12 mouse cellular contexts compared by ENCODE assay signal in genomic region chr9:57014766-57015165, GRCm38 (mm10). TPM values are rescaled to one million over a fixed set of nuclear protein-coding genes. Genes with fewer than 3 reads are reported as not detected.
DNase-seq lines count a peak whose midpoint lies in the region; ATAC-seq and TF ChIP-seq lines count a peak whose summit lies in the region.
"Had no signal": no experiment of that assay in that cellular context is flagged by ENCODE, and none has a peak within 500 bp of the region (broad histone marks: within the 10 kb centered on the region; RNA-seq: fewer than 3 reads in every experiment).

No protein-coding gene starts in this region.

- H3K27ac ChIP-seq in heart, adult 2 months, result no peak overlapping the region
- no peak overlapping the region for H3K27ac ChIP-seq in lung, postnatal 0 days (ENCODE audit: low read length)
- H3K27ac ChIP-seq in midbrain, embryonic 13.5 days, result no peak overlapping the region
- H3K27ac ChIP-seq: hindbrain, embryonic 10.5 days; midbrain, embryonic 10.5 days; neural tube, embryonic 13.5 days had no signal

- no peak overlapping the region for H3K4me2 ChIP-seq in lung, postnatal 0 days (replicated peaks; ENCODE audit: low read depth, low read length)
- no peak overlapping the region for H3K4me2 ChIP-seq in midbrain, embryonic 13.5 days (replicated peaks)
- H3K4me2 ChIP-seq: neural tube, embryonic 13.5 days had no signal

- no peak for ATAC-seq in lung, postnatal 0 days
- no peak for ATAC-seq in monocyte, adult 5-6 weeks (replicated peaks; ENCODE audit: insufficient number of reproducible peaks, low FRiP score, low TSS enrichment, poor library complexity, severe bottlenecking)
- no peak for ATAC-seq in midbrain, embryonic 13.5 days
- ATAC-seq: activated CD4-positive, CD25-positive, alpha-beta regulatory T cell, adult 4 months had no signal

- no peak for TF ChIP-seq POLR2A in heart, adult 2 months (IDR thresholded peaks at IDR 0.05; ENCODE audit: insufficient read depth, low read depth, low read length)
- TF ChIP-seq POLR2A in lung, adult 2 months (IDR thresholded peaks at IDR 0.05; ENCODE audit: borderline replicate concordance, extremely low read depth, low read depth, low read length), result no peak

- WGBS in heart, adult 2 months, result 47% methylated on average over 1 of the region's 1 CpGs
- 67% methylated on average over 1 of the region's 1 CpGs for WGBS in lung, postnatal 0 days
- WGBS in lung, adult 2 months, result 67% methylated on average over 1 of the region's 1 CpGs
- WGBS in midbrain, embryonic 13.5 days, result 86% methylated on average over 1 of the region's 1 CpGs

- peaks cover 2% of the 10 kb centered on the region; the same call in 1 of the 2 replicates for H3K4me1 ChIP-seq in heart, adult 2 months (ENCODE audit: control insufficient read depth, insufficient read depth, low read length)
- H3K4me1 ChIP-seq in lung, postnatal 0 days (ENCODE audit: insufficient read depth, low read depth, low read length), result no peaks in the 10 kb centered on the region
- H3K4me1 ChIP-seq in lung, adult 2 months (ENCODE audit: control insufficient read depth, insufficient read depth, low read length), result peaks cover 10% of the 10 kb centered on the region
- no peaks in the 10 kb centered on the region for H3K4me1 ChIP-seq in midbrain, embryonic 13.5 days (replicated peaks)
- H3K4me1 ChIP-seq: hindbrain, embryonic 10.5 days; midbrain, embryonic 10.5 days; neural tube, embryonic 13.5 days had no signal

- H3K9ac ChIP-seq in heart, adult 2 months (ENCODE audit: low read depth, low read length), result no peak overlapping the region
- no peak overlapping the region for H3K9ac ChIP-seq in lung, postnatal 0 days (replicated peaks; ENCODE audit: low read depth)
- no peak overlapping the region for H3K9ac ChIP-seq in midbrain, embryonic 13.5 days (replicated peaks)
- H3K9ac ChIP-seq: neural tube, embryonic 13.5 days had no signal

- no peak overlapping the region for H3K4me3 ChIP-seq in heart, adult 2 months
- H3K4me3 ChIP-seq in lung, postnatal 0 days (ENCODE audit: low read depth, low read length), result no peak overlapping the region
- H3K4me3 ChIP-seq in lung, adult 2 months (replicated peaks; ENCODE audit: extremely low read depth, low read depth, low read length), result no peak overlapping the region
- H3K4me3 ChIP-seq in midbrain, embryonic 13.5 days (replicated peaks), result no peak overlapping the region
- H3K4me3 ChIP-seq: hindbrain, embryonic 10.5 days; midbrain, embryonic 10.5 days; neural tube, embryonic 13.5 days had no signal

- no peak for TF ChIP-seq EP300 in heart, adult 2 months (IDR thresholded peaks at IDR 0.05; ENCODE audit: insufficient read depth, low read depth, low read length)
- TF ChIP-seq EP300 in lung, postnatal 0 days (IDR thresholded peaks at IDR 0.05), result no peak

- H3K36me3 ChIP-seq in heart, adult 2 months (ENCODE audit: control insufficient read depth, insufficient read depth, low read length), result peaks cover 3% of the 10 kb centered on the region
- H3K36me3 ChIP-seq in lung, postnatal 0 days (ENCODE audit: insufficient read depth, low read length), result no peaks in the 10 kb centered on the region
- H3K36me3 ChIP-seq in midbrain, embryonic 13.5 days, result peaks cover 17% of the 10 kb centered on the region

- no peaks in the 10 kb centered on the region; the same call in 1 of the 2 replicates for H3K79me2 ChIP-seq in heart, adult 2 months (replicated peaks; ENCODE audit: control insufficient read depth, insufficient read depth, low read length)

- H3K9me3 ChIP-seq in lung, postnatal 0 days (ENCODE audit: low read length), result 0 out of 2 replicates have a peak, but pooled peaks cover 3% of the 10 kb centered on the region
- H3K9me3 ChIP-seq in midbrain, embryonic 13.5 days, result no peaks in the 10 kb centered on the region
- H3K9me3 ChIP-seq: neural tube, embryonic 13.5 days had no signal

- TF ChIP-seq CTCF in heart, adult 2 months (IDR thresholded peaks at IDR 0.05), result peak; percentile 57
- peak; percentile 51 for TF ChIP-seq CTCF in lung, postnatal 0 days (IDR thresholded peaks at IDR 0.05)
- TF ChIP-seq CTCF in lung, adult 2 months (IDR thresholded peaks at IDR 0.05; ENCODE audit: insufficient read depth, low read length), result no peak

- no peaks in the 10 kb centered on the region for H3K27me3 ChIP-seq in heart, adult 2 months (ENCODE audit: control insufficient read depth, insufficient read depth, low read length)
- no peaks in the 10 kb centered on the region for H3K27me3 ChIP-seq in lung, postnatal 0 days (replicated peaks; ENCODE audit: insufficient read depth, low read length)
- H3K27me3 ChIP-seq in midbrain, embryonic 13.5 days, result no peaks in the 10 kb centered on the region
- H3K27me3 ChIP-seq: neural tube, embryonic 13.5 days had no signal

- intact Hi-C loops in heart, adult 2 months (cut with DNase I), result no loop called here
- intact Hi-C loops in heart, postnatal 25 days (cut with DNase I), result no loop called here

- peak in 1 of 2 experiments; percentile 35 for DNase-seq in heart, adult 2 months
- no peak for DNase-seq in heart, postnatal 25 days (ENCODE audit: low spot score)
- DNase-seq in lung, postnatal 0 days (ENCODE audit: low spot score), result no peak
- DNase-seq in lung, adult 2 months, result no peak
- peak; percentile 77 for DNase-seq in kidney, adult 9 months
- DNase-seq: cerebellum, adult 2 months had no signal

RNA-seq across cellular contexts. Expression of gene Ptpn9, which starts 20.0 kb away (rescaled TPM):
- 1 to 10 TPM; 8.2 to 9.5 TPM for total RNA-seq in heart, adult 2 months (2021)
- polyA plus RNA-seq in heart, adult 2 months (2012; rRNA removed), result 7.5 and 13.6 TPM in 2 replicates
- 10 to 100 TPM; 10.0 to 10.7 TPM for total RNA-seq in heart, postnatal 25 days (2021)
- polyA plus RNA-seq in lung, postnatal 0 days (2015; fragmentation: Nextera tagmentation; extraction: Ambion mirVana), result 20.1 and 22.8 TPM in 2 replicates
- 30.3 and 35.4 TPM in 2 replicates for polyA plus RNA-seq in lung, adult 2 months (2012; rRNA removed)
- 13.1 to 18.7 TPM (median 16.7 TPM) in 3 replicates for total RNA-seq in monocyte, adult 5-6 weeks (2017)
- 21.7 and 23.4 TPM in 2 replicates for polyA plus RNA-seq in midbrain, embryonic 13.5 days (2015; fragmentation: Nextera tagmentation; extraction: Ambion mirVana)

RNA-seq across cellular contexts. Expression of gene Sin3a, which starts 57.1 kb away (rescaled TPM):
- 10 to 100 TPM; 22.4 to 28.7 TPM for total RNA-seq in heart, adult 2 months (2021)
- polyA plus RNA-seq in heart, adult 2 months (2012; rRNA removed), result 50.5 and 52.0 TPM in 2 replicates
- 10 to 100 TPM; 27.0 to 31.7 TPM for total RNA-seq in heart, postnatal 25 days (2021)
- polyA plus RNA-seq in lung, postnatal 0 days (2015; fragmentation: Nextera tagmentation; extraction: Ambion mirVana), result 14.3 and 17.5 TPM in 2 replicates
- polyA plus RNA-seq in lung, adult 2 months (2012; rRNA removed), result 68.4 and 82.1 TPM in 2 replicates
- 50.1 to 115 TPM (median 90.9 TPM) in 3 replicates for total RNA-seq in monocyte, adult 5-6 weeks (2017)
- 29.6 and 33.2 TPM in 2 replicates for polyA plus RNA-seq in midbrain, embryonic 13.5 days (2015; fragmentation: Nextera tagmentation; extraction: Ambion mirVana)
